Mouse (Mus musculus) thymus, adult 2 months (tissue): Measurements from ENCODE around the gene Fam50a.

Experiments
- CTCF ChIP-seq: fragments of 200-500 bp; IDR thresholded peaks from 2 replicates; pipeline ENCODE4 v1.5.1; 2012; ENCODE audit warnings: mild to moderate bottlenecking, control low read depth, low read length, moderate library complexity, borderline replicate concordance; ENCODE audit not compliant: control insufficient read depth, poor library complexity, insufficient read depth; ENCODE audit errors: extremely low read depth
- POLR2A ChIP-seq: fragments of 200-500 bp; IDR thresholded peaks from 2 replicates; pipeline ENCODE4 v1.6.1; 2012; ENCODE audit warnings: mild to moderate bottlenecking, low read length, control low read depth, moderate library complexity; ENCODE audit not compliant: control insufficient read depth, poor library complexity, insufficient read depth; ENCODE audit errors: extremely low read depth

GRCm38 (mm10) chrX:74330166-74330930 lies 17.5 kb downstream of the Fam50a start:
- TF ChIP-seq POLR2A = no peak
- no peak for TF ChIP-seq CTCF
